Mouse (Mus musculus): ENCODE measurements around the gene Adgrl3. TPM values are rescaled to one million over a fixed set of nuclear protein-coding genes. Genes with fewer than 3 reads are reported as not detected.

Adgrl3 gene
- polyA plus RNA-seq, 1 experiment, result 63.0 TPM

DNA sequence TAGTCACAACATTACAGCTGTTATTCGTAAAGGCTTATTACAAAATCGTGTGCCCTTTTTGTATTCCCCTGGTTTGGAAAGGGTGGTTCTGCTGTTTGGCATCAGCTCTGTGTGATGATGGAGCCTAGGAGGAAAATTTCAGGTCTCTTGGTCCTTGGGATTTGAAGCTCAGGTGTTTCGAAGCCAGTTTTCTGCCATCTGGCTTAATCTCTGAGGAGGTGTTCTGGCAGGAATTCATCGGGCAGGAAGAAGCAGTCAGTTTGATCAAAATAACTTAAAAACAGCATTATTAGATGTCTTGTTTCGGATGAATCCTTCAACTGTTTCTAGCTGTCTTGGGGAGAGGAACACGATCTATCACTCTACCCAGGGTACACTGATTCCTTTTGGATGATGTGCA lies 140.5 kb downstream of the Adgrl3 start:
- TF ChIP-seq CTCF (IDR thresholded peaks at IDR 0.05; ENCODE audit: extremely low read depth, insufficient read depth, low read length) (no peak), POLR2A (IDR thresholded peaks at IDR 0.05; ENCODE audit: extremely low read depth, insufficient read depth, low read length) (no peak)

DNA sequence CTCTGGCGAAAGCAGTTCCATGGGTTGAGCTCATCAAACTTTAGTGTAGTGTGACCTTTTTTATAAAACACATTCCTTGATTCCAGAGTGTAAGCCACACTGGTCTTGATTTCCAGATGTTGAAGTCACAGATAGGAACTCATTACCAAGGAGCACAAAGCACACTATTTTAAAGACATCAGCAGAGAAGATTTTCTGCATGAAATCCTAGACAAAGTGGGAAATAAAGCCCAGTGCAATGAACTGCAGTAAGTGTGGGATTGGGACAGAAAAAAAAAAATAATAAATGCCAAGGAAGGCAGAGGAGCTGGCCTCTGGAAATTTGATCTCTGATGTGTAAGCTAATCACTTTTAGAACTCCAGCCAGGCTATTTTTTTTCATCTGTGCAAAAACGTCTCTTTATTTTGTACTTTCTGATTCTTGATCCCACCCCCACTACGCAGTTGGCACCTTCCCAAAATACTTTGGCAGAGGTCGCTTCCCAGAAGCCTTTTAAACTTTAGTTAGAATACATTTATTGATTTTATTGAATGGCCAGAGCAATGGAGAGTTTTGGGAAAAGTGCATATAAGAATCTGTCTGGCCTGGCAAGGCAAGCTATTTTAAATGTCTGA lies 169.0 kb downstream of the Adgrl3 start:
- Histone ChIP-seq H3K27ac (ENCODE audit: insufficient read depth, low read length) (no peak overlapping the region), H3K4me1 (ENCODE audit: control insufficient read depth, insufficient read depth, low read length) (no peaks in the 10 kb centered on the region), H3K4me3 (ENCODE audit: insufficient read depth, low read length) (no peak overlapping the region)
- TF ChIP-seq POLR2A (IDR thresholded peaks at IDR 0.05; ENCODE audit: extremely low read depth, insufficient read depth, low read length) (no peak), CTCF (IDR thresholded peaks at IDR 0.05; ENCODE audit: extremely low read depth, insufficient read depth, low read length) (no peak)

More for the DNA sequence above, 140.5 kb downstream of the Adgrl3 start:
- no peak overlapping the region for H3K27ac ChIP-seq (ENCODE audit: insufficient read depth, low read length)
- peaks cover 6% of the 10 kb centered on the region; the same call in 1 of the 2 replicates for H3K4me1 ChIP-seq (ENCODE audit: control insufficient read depth, insufficient read depth, low read length)
- no peak overlapping the region for H3K4me3 ChIP-seq (ENCODE audit: insufficient read depth, low read length)

- no peak overlapping the region for H3K4me3 ChIP-seq (ENCODE audit: insufficient read depth, low read length)
- no peaks in the 10 kb centered on the region; the same call in 1 of the 2 replicates for H3K4me1 ChIP-seq (ENCODE audit: control insufficient read depth, insufficient read depth, low read length)
- no peak overlapping the region for H3K27ac ChIP-seq (ENCODE audit: insufficient read depth, low read length)
- TF ChIP-seq CTCF (IDR thresholded peaks at IDR 0.05; ENCODE audit: extremely low read depth, insufficient read depth, low read length), result no peak
- TF ChIP-seq POLR2A (IDR thresholded peaks at IDR 0.05; ENCODE audit: extremely low read depth, insufficient read depth, low read length), result no peak
Measured at GRCm38 (mm10) chr5:81200354-81200753, 180.4 kb downstream of the Adgrl3 start.

GRCm38 (mm10) chr5:81201885-81202284 lies 181.9 kb downstream of the Adgrl3 start:
- no peak overlapping the region for H3K27ac ChIP-seq (ENCODE audit: insufficient read depth, low read length)

DNA sequence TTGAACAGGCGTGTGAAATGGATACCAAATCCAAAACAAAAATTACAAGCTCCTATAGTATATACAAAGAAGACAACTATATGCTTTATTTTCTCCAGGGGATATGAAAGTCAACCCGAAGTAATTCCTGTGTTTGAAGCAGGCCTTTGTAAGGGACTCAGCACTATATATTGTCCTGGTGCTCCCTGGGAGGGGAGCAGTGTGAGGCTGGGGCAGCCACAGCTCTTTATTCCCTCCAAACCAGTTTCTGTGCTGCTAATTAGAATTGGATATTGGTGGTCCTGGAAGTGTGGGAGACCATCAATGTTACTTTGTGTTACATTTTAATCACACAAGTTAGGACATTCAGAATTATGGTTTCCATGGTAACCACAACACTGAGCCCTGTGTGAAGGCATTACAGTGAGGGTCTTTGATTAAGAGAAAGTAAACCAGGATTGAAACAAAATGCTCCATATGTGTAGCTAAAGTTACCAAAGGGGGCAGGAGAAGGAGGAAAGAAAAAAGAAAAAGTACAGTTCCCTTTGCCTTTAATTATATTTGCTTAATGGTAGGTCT lies 198.6 kb downstream of the Adgrl3 start:
- H3K4me3 ChIP-seq (ENCODE audit: insufficient read depth, low read length), result no peak overlapping the region
- TF ChIP-seq CTCF (IDR thresholded peaks at IDR 0.05; ENCODE audit: extremely low read depth, insufficient read depth, low read length), result no peak
- TF ChIP-seq POLR2A (IDR thresholded peaks at IDR 0.05; ENCODE audit: extremely low read depth, insufficient read depth, low read length), result no peak
- H3K27ac ChIP-seq (ENCODE audit: insufficient read depth, low read length), result no peak overlapping the region
- peaks cover 2% of the 10 kb centered on the region for H3K4me1 ChIP-seq (ENCODE audit: control insufficient read depth, insufficient read depth, low read length)

More at GRCm38 (mm10) chr5:81201885-81202284, 181.9 kb downstream of the Adgrl3 start:
- no peak for TF ChIP-seq POLR2A (IDR thresholded peaks at IDR 0.05; ENCODE audit: extremely low read depth, insufficient read depth, low read length)
- no peak for TF ChIP-seq CTCF (IDR thresholded peaks at IDR 0.05; ENCODE audit: extremely low read depth, insufficient read depth, low read length)
- Histone ChIP-seq H3K4me3 (ENCODE audit: insufficient read depth, low read length) (no peak overlapping the region), H3K4me1 (ENCODE audit: control insufficient read depth, insufficient read depth, low read length) (no peaks in the 10 kb centered on the region; the same call in 1 of the 2 replicates)

DNA sequence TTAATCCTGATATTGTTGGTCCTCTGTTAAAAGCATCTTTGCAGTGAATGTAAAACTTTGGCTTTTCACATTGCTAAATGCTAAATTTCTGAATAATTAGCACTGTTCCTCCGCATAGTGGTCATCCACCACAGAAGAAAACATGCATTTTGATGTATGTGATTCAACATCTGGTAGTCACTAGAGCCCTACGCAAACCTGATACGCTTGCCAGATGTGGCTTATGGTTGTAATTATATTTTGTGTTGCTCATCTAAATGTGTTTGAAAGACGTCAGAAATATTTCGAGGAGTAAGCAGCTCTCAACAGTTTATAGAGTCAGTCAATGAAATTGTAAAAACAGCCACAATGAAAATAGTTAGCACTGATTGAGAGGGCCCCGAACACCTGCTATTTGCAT lies 204.5 kb downstream of the Adgrl3 start:
- TF ChIP-seq POLR2A (IDR thresholded peaks at IDR 0.05; ENCODE audit: extremely low read depth, insufficient read depth, low read length) (no peak), CTCF (IDR thresholded peaks at IDR 0.05; ENCODE audit: extremely low read depth, insufficient read depth, low read length) (no peak)
- Histone ChIP-seq H3K27ac (ENCODE audit: insufficient read depth, low read length) (no peak overlapping the region), H3K4me1 (ENCODE audit: control insufficient read depth, insufficient read depth, low read length) (no peaks in the 10 kb centered on the region; the same call in 1 of the 2 replicates), H3K4me3 (ENCODE audit: insufficient read depth, low read length) (no peak overlapping the region)

GRCm38 (mm10) chr5:81225486-81225885 lies 205.5 kb downstream of the Adgrl3 start:
- TF ChIP-seq POLR2A (IDR thresholded peaks at IDR 0.05; ENCODE audit: extremely low read depth, insufficient read depth, low read length), result no peak
- no peak for TF ChIP-seq CTCF (IDR thresholded peaks at IDR 0.05; ENCODE audit: extremely low read depth, insufficient read depth, low read length)
- Histone ChIP-seq H3K4me3 (ENCODE audit: insufficient read depth, low read length) (no peak overlapping the region), H3K27ac (ENCODE audit: insufficient read depth, low read length) (no peak overlapping the region), H3K4me1 (ENCODE audit: control insufficient read depth, insufficient read depth, low read length) (no peaks in the 10 kb centered on the region; the same call in 1 of the 2 replicates)

GRCm38 (mm10) chr5:81227256-81227655 lies 207.3 kb downstream of the Adgrl3 start:
- Histone ChIP-seq H3K4me1 (ENCODE audit: control insufficient read depth, insufficient read depth, low read length) (no peaks in the 10 kb centered on the region), H3K4me3 (ENCODE audit: insufficient read depth, low read length) (no peak overlapping the region)
- TF ChIP-seq POLR2A (IDR thresholded peaks at IDR 0.05; ENCODE audit: extremely low read depth, insufficient read depth, low read length) (no peak), CTCF (IDR thresholded peaks at IDR 0.05; ENCODE audit: extremely low read depth, insufficient read depth, low read length) (no peak)

DNA sequence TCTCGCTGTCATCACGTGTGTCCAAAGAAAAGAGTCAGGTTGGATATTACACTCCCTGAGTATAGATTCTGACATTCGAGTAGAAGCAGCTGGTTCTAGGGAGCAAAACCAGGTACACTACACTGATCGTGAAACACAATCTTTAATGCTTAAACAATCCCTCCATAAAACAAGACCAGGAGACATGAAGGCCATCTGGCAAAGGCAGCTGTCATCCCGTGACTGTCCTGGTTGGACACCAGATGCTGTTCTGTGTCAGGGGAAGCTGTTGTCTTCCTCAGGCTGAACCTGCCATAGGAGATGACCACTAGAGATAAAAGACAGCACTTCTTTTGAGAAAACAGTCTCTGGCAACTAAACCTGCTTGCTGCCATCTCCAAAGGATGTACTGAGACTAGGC lies 228.8 kb downstream of the Adgrl3 start:
- Histone ChIP-seq H3K4me3 (ENCODE audit: insufficient read depth, low read length) (no peak overlapping the region), H3K27ac (ENCODE audit: insufficient read depth, low read length) (no peak overlapping the region), H3K4me1 (ENCODE audit: control insufficient read depth, insufficient read depth, low read length) (no peaks in the 10 kb centered on the region; the same call in 1 of the 2 replicates)
- TF ChIP-seq CTCF (IDR thresholded peaks at IDR 0.05; ENCODE audit: extremely low read depth, insufficient read depth, low read length) (no peak), POLR2A (IDR thresholded peaks at IDR 0.05; ENCODE audit: extremely low read depth, insufficient read depth, low read length) (no peak)

More at GRCm38 (mm10) chr5:81227256-81227655, 207.3 kb downstream of the Adgrl3 start:
- H3K27ac ChIP-seq (ENCODE audit: insufficient read depth, low read length), result no peak overlapping the region

GRCm38 (mm10) chr5:81256091-81256490 lies 236.2 kb downstream of the Adgrl3 start:
- no peaks in the 10 kb centered on the region; the same call in 1 of the 2 replicates for H3K4me1 ChIP-seq (ENCODE audit: control insufficient read depth, insufficient read depth, low read length)
- no peak overlapping the region for H3K4me3 ChIP-seq (ENCODE audit: insufficient read depth, low read length)
- H3K27ac ChIP-seq (ENCODE audit: insufficient read depth, low read length), result no peak overlapping the region
- TF ChIP-seq POLR2A (IDR thresholded peaks at IDR 0.05; ENCODE audit: extremely low read depth, insufficient read depth, low read length) (no peak), CTCF (IDR thresholded peaks at IDR 0.05; ENCODE audit: extremely low read depth, insufficient read depth, low read length) (no peak)
